Comparison of ENCODE assay signal across 8 mouse cellular contexts in the genomic region with DNA sequence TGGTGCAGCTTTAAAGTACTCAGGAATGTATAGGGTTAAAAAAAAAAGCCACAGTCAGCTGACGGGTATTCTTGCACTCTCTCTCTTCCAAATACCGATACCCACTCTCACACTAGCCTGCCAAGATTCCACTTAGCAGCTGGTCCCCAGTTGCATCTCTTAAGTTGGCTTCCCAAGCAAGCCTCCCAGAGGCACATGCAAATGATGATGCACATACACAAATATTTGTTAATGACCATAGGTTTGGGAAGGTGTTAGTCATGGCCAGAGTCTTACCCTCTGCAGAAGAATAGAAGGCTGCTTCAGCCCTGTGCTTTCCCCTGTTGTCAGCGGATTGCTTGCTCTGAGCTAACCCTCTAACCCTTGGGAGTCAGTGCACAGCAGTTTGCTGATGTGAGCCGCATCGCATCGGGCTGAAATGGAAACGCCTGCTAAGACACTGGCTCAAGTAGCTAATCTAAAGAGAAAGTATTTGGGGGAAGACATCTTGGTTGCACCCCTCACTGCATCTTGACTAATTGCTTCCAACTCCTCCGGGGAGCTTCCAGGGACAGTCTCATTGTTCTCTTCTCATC. TPM values are rescaled to one million over a fixed set of nuclear protein-coding genes. Genes with fewer than 3 reads are reported as not detected.
A peak's percentile ranks its signal among the peaks of the same experiment; 100 is the strongest.
DNase-seq lines count a peak whose midpoint lies in the region; ATAC-seq and TF ChIP-seq lines count a peak whose summit lies in the region.

No protein-coding gene starts in this region.

- no peak overlapping the region for H3K27ac ChIP-seq in embryonic facial prominence, embryonic 10.5 days (replicated peaks)
- no peak overlapping the region for H3K27ac ChIP-seq in heart, embryonic 11.5 days (ENCODE audit: low read depth, low read length)
- H3K27ac ChIP-seq in neural tube, embryonic 15.5 days (replicated peaks): peak overlapping the region; percentile 39; the same call in 1 of the 2 replicates

- H3K36me3 ChIP-seq in embryonic facial prominence, embryonic 10.5 days (replicated peaks): no peaks in the 10 kb centered on the region
- no peaks in the 10 kb centered on the region for H3K36me3 ChIP-seq in heart, embryonic 11.5 days (ENCODE audit: control insufficient read depth, insufficient read depth, low read length)
- no peaks in the 10 kb centered on the region for H3K36me3 ChIP-seq in neural tube, embryonic 15.5 days

- no peak overlapping the region for H3K9ac ChIP-seq in heart, embryonic 11.5 days (ENCODE audit: low read depth, low read length)
- peak overlapping the region; percentile 33 for H3K9ac ChIP-seq in neural tube, embryonic 15.5 days (replicated peaks)

- peak; percentile 80 for DNase-seq in brain, embryonic 14.5 days (ENCODE audit: low read depth)
- peak; percentile 19 for DNase-seq in embryonic facial prominence, embryonic 10.5 days (ENCODE audit: low spot score)
- DNase-seq in layer of hippocampus, postnatal 36 days: peak; percentile 43 to 46
- no peak for DNase-seq in kidney, adult 9 months
- DNase-seq in kidney, postnatal 25 days: no peak
- DNase-seq in cerebellum, adult 11-12 months: no peak

- no peaks in the 10 kb centered on the region for H3K9me3 ChIP-seq in embryonic facial prominence, embryonic 10.5 days
- H3K9me3 ChIP-seq in heart, embryonic 11.5 days (replicated peaks; ENCODE audit: control insufficient read depth, low read length): no peaks in the 10 kb centered on the region
- no peaks in the 10 kb centered on the region for H3K9me3 ChIP-seq in neural tube, embryonic 15.5 days (replicated peaks)

- H3K4me3 ChIP-seq in embryonic facial prominence, embryonic 10.5 days: peak overlapping the region; percentile 33
- H3K4me3 ChIP-seq in heart, embryonic 11.5 days (ENCODE audit: low read depth, low read length): 0 out of 2 replicates have a peak overlapping the region, but pooled peaks have one; percentile 9
- H3K4me3 ChIP-seq in neural tube, embryonic 15.5 days (replicated peaks): peak overlapping the region; percentile 33

- ATAC-seq in heart, embryonic 11.5 days (replicated peaks; ENCODE audit: insufficient number of reproducible peaks, low FRiP score, low TSS enrichment): no peak
- peak; percentile 92 for ATAC-seq in neural tube, embryonic 15.5 days (ENCODE audit: low FRiP score)

- H3K4me2 ChIP-seq in heart, embryonic 11.5 days: peak overlapping the region; percentile 46
- peak overlapping the region; percentile 52 for H3K4me2 ChIP-seq in neural tube, embryonic 15.5 days

- H3K4me1 ChIP-seq in embryonic facial prominence, embryonic 10.5 days: peaks cover 11% of the 10 kb centered on the region
- no peaks in the 10 kb centered on the region; the same call in none of the 2 replicates for H3K4me1 ChIP-seq in heart, embryonic 11.5 days (ENCODE audit: control insufficient read depth, insufficient read depth, low read length)
- H3K4me1 ChIP-seq in neural tube, embryonic 15.5 days: peaks cover 8% of the 10 kb centered on the region; the same call in 1 of the 2 replicates

- TF ChIP-seq CTCF in brain, embryonic 14.5 days (IDR thresholded peaks at IDR 0.05; ENCODE audit: borderline replicate concordance, extremely low read depth, insufficient read depth, insufficient read length): no peak

- TF ChIP-seq POLR2A in brain, embryonic 14.5 days (IDR thresholded peaks at IDR 0.05; ENCODE audit: borderline replicate concordance, extremely low read depth, insufficient read depth, insufficient read length, poor library complexity, severe bottlenecking): no peak

- WGBS in embryonic facial prominence, embryonic 10.5 days: 1% methylated on average over 8 of the region's 8 CpGs
- WGBS in heart, embryonic 11.5 days (ENCODE audit: insufficient replicate concordance): 11% methylated on average over 8 of the region's 8 CpGs
- WGBS in neural tube, embryonic 15.5 days: 2% methylated on average over 8 of the region's 8 CpGs

- H3K27me3 ChIP-seq in embryonic facial prominence, embryonic 10.5 days (replicated peaks; ENCODE audit: low read depth, poor library complexity, severe bottlenecking): no peaks in the 10 kb centered on the region
- no peaks in the 10 kb centered on the region for H3K27me3 ChIP-seq in heart, embryonic 11.5 days (ENCODE audit: control insufficient read depth, insufficient read depth, low read length)
- no peaks in the 10 kb centered on the region for H3K27me3 ChIP-seq in neural tube, embryonic 15.5 days (replicated peaks)

RNA-seq across cellular contexts. Expression of a gene that starts 39.4 kb away (rescaled TPM):
- 1.1 and 1.5 TPM in 2 replicates for polyA plus RNA-seq in brain, embryonic 14.5 days (2012; rRNA removed)
- polyA plus RNA-seq in embryonic facial prominence, embryonic 10.5 days (2016; fragmentation: Nextera tagmentation; extraction: Ambion mirVana): 1.9 and 3.0 TPM in 2 replicates
- 0.64 and 1.2 TPM in 2 replicates for polyA plus RNA-seq in heart, embryonic 11.5 days (2014; fragmentation: Nextera tagmentation; extraction: Ambion mirVana)
- total RNA-seq in layer of hippocampus, postnatal 36 days (2021): under 1 TPM; 0.47 to 0.58 TPM
- 1.3 and 1.5 TPM in 2 replicates for polyA plus RNA-seq in neural tube, embryonic 15.5 days (2015; fragmentation: Nextera tagmentation; extraction: Ambion mirVana)

RNA-seq across cellular contexts. Expression of a gene that starts 55.6 kb away (rescaled TPM):
- polyA plus RNA-seq in brain, embryonic 14.5 days (2012; rRNA removed): 123 and 174 TPM in 2 replicates
- polyA plus RNA-seq in embryonic facial prominence, embryonic 10.5 days (2016; fragmentation: Nextera tagmentation; extraction: Ambion mirVana): 26.2 and 27.1 TPM in 2 replicates
- 25.8 and 27.0 TPM in 2 replicates for polyA plus RNA-seq in heart, embryonic 11.5 days (2014; fragmentation: Nextera tagmentation; extraction: Ambion mirVana)
- 10 to 100 TPM; 89.8 to 90.9 TPM for total RNA-seq in layer of hippocampus, postnatal 36 days (2021)
- polyA plus RNA-seq in neural tube, embryonic 15.5 days (2015; fragmentation: Nextera tagmentation; extraction: Ambion mirVana): 30.2 and 33.8 TPM in 2 replicates

Comparison
In these comparisons a context has a peak if more than half of its experiments do, and no peak if none do; other contexts are left out.
1. DNase-seq: peak in brain, embryonic 14.5 days (single experiment), embryonic facial prominence, embryonic 10.5 days (single experiment) and layer of hippocampus, postnatal 36 days (2 of 2); none in kidney, adult 9 months (single experiment), kidney, postnatal 25 days (0 of 2) and cerebellum, adult 11-12 months (single experiment).
2. Peak in every context shown above with its lines, with median percentiles within 50 percentile points of each other: H3K4me3 ChIP-seq.